Mouse (Mus musculus) gastrocnemius, postnatal 14 days (tissue): ENCODE results near the gene Reps2. TPM values are rescaled to one million over a fixed set of nuclear protein-coding genes. Genes with fewer than 3 reads are reported as not detected.

Experiments
- DNase-seq: peaks from one replicate; pipeline ENCODE4 v3.0.0; 2021; ENCODE audit warnings: mixed read lengths
- intact Hi-C: fragments of 180-260 bp; cut with DNase I; formaldehyde crosslinking; loops from one replicate; pipeline ENCODE4 v1.15.1; 2025; ENCODE audit warnings: low total_unique reads
- total RNA-seq, 2 experiments: library from RNA; stranded (reverse); gene quantifications; 2 replicates each; pipeline ENCODE4 v1.2.3; 2021

The Reps2 gene
- total RNA-seq, 2 experiments from 2014 or later = 1.7 to 2.9 TPM

- intact Hi-C loops = no loop called here
- DNase-seq = no peak
Observed at GRCm38 (mm10) chrX:162407291-162407690, 236.2 kb downstream of the Reps2 start.

DNA sequence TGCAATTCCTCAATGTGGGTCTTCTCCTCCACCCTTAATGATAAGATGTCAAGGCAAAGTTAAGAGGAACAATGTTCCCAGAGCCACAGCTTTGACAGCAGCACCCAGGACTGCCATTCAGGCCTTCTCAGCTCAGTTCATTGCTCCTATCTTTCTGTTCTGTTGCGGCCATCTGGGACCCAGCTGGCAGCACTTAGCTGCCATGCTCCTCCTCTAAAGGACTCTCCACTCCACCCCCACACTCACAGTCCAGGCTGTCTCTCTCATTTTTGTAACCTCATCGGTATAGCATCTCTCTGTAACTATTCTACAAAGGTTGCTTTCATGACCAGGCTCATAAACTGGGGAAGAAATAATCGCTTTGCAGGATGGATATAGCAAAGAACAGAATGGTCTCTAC is 241.0 kb downstream of the Reps2 start:
- intact Hi-C loops = no loop called here
- DNase-seq = no peak

GRCm38 (mm10) chrX:162380730-162381129 is 262.7 kb downstream of the Reps2 start:
- no peak for DNase-seq
- intact Hi-C loops = no loop called here

GRCm38 (mm10) chrX:162363206-162363605 is 280.2 kb downstream of the Reps2 start:
- intact Hi-C loops = no loop called here
- no peak for DNase-seq

Other genes starting within 250 kb of the Reps2 start
- 100 to 1,000 TPM; 112 to 125 TPM for gene Rbbp7, start 116.8 kb upstream of the Reps2 start, total RNA-seq
- gene Txlng, start 185.8 kb upstream of the Reps2 start, total RNA-seq = 1 to 10 TPM; 5.6 to 6.7 TPM
- gene Syap1, start 244.8 kb upstream of the Reps2 start, total RNA-seq = 10 to 100 TPM; 28.2 to 29.0 TPM